Mouse (Mus musculus): ENCODE measurements around the gene Cdc40.

DNA sequence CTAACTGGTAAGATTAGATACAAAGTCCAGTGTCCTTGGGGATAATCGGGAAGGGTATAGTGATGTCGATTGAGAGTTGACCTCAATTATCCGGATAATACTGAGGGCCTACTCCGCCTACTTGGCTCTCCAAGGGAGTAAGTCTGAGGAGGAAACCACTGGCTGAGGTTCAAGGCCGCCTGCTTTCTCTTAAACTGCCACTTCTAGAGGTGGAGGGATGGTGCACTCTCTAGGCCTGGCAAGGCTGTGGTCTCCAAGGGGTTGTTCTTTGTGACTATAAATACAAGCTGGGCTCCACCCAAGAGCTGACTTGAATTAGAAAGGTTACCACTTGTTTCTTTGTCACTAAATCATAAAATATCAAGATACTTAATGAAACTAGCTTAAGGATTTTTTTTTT is 43.0 kb downstream of the Cdc40 start:
- TF ChIP-seq CTCF (IDR thresholded peaks at IDR 0.05) (no peak), EP300 (IDR thresholded peaks at IDR 0.05) (no peak)

All from lung, postnatal 0 days (tissue).